Mouse (Mus musculus): Measurements from ENCODE around the gene Slc25a24. TPM values are rescaled to one million over a fixed set of nuclear protein-coding genes. Genes with fewer than 3 reads are reported as not detected.

Gene Slc25a24
- polyA plus RNA-seq, 1 experiment from 2014 or later: 30.0 TPM

- H3K9me3 ChIP-seq (replicated peaks): peaks cover 4% of the 10 kb centered on the region; the same call in 1 of the 2 replicates
- no peaks in the 10 kb centered on the region for H3K27me3 ChIP-seq (ENCODE audit: low read depth, poor library complexity, severe bottlenecking)
- no peak overlapping the region for H3K27ac ChIP-seq (replicated peaks)
- no peaks in the 10 kb centered on the region for H3K4me1 ChIP-seq
- peaks cover 29% of the 10 kb centered on the region for H3K36me3 ChIP-seq
- 94% methylated on average over 15 of the region's 15 CpGs for WGBS
- no peak for DNase-seq (ENCODE audit: low spot score)
- H3K4me3 ChIP-seq: no peak overlapping the region
Observed at GRCm38 (mm10) chr3:109134036-109134435, 11.1 kb downstream of the Slc25a24 start.

DNA sequence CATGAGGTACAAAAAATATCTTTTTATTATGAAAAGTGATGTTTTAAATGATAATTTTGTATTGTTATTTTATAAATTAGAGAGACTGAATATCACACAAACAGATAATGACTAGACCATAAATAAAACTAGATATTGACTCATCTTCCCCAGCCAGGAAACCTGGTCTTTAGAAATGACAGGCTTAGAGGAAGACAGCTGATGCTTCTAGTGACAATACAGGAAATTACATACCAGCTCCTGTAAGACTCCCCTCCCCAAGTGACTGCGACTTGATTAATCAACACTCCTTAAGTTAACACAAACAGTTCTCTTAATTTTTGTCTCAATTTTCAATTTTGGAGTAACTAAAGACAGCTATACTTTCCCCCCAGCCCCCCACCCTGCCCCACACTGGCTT, 12.4 kb downstream of the Slc25a24 start:
- H3K9me3 ChIP-seq (replicated peaks): peaks cover 4% of the 10 kb centered on the region; the same call in 1 of the 2 replicates
- no peak overlapping the region for H3K27ac ChIP-seq (replicated peaks)
- 78% methylated on average over 1 of the region's 1 CpGs for WGBS
- no peaks in the 10 kb centered on the region for H3K27me3 ChIP-seq (ENCODE audit: low read depth, poor library complexity, severe bottlenecking)
- DNase-seq (ENCODE audit: low spot score): no peak
- H3K36me3 ChIP-seq: peaks cover 29% of the 10 kb centered on the region
- H3K4me3 ChIP-seq: no peak overlapping the region
- no peaks in the 10 kb centered on the region for H3K4me1 ChIP-seq

DNA sequence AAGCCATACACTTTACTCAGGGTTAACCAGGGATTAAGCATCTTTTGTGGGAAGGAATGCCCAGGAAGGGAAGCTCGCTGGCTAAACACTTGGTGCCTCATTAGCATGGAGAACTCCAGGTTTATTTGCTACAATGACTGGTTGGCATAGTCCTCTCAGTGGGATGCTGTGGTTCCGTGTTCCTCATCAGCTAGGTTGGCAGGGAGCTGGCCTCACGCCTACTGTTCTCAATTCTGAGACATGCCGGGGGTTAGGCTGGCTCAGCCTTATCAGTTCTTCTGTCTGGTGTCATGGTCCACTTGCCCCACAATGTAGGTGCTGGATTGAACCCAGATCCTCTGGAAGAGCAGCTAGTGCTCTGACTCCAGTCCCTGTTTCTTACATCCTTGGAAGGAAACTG, 29.6 kb downstream of the Slc25a24 start:
- no peaks in the 10 kb centered on the region for H3K27me3 ChIP-seq (ENCODE audit: low read depth, poor library complexity, severe bottlenecking)
- H3K4me3 ChIP-seq: no peak overlapping the region
- H3K27ac ChIP-seq (replicated peaks): no peak overlapping the region
- no peaks in the 10 kb centered on the region for H3K9me3 ChIP-seq (replicated peaks)
- peaks cover 9% of the 10 kb centered on the region for H3K36me3 ChIP-seq
- 82% methylated on average over 4 of the region's 4 CpGs for WGBS
- DNase-seq (ENCODE audit: low spot score): no peak
- no peaks in the 10 kb centered on the region for H3K4me1 ChIP-seq

DNA sequence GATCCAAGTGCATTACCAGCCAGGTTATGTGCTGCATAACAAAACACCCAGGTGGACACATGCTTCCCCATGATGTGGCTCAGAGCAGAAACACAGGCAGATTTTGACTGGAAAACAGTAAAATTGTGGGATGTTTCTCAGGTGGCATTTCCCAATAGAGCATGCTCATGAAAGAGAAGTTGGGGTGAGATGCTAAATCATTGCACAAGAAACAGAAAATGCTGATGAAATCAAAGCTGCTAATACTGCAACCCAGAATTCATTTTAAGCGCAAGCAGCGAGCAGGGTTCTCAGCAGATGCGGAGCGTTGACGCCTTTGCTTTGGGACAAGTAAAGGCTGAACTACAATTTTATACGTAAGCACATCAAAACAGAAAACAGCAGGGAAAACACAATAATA, 30.5 kb downstream of the Slc25a24 start:
- Histone ChIP-seq H3K36me3 (peaks cover 9% of the 10 kb centered on the region), H3K27ac (replicated peaks) (no peak overlapping the region), H3K4me3 (no peak overlapping the region), H3K27me3 (ENCODE audit: low read depth, poor library complexity, severe bottlenecking) (no peaks in the 10 kb centered on the region), H3K4me1 (no peaks in the 10 kb centered on the region), H3K9me3 (replicated peaks) (no peaks in the 10 kb centered on the region)
- no peak for DNase-seq (ENCODE audit: low spot score)
- 97% methylated on average over 6 of the region's 6 CpGs for WGBS

GRCm38 (mm10) chr3:109155926-109156669, 33.1 kb downstream of the Slc25a24 start:
- Histone ChIP-seq H3K4me1 (no peaks in the 10 kb centered on the region), H3K27me3 (ENCODE audit: low read depth, poor library complexity, severe bottlenecking) (no peaks in the 10 kb centered on the region), H3K9me3 (replicated peaks) (no peaks in the 10 kb centered on the region), H3K36me3 (peaks cover 28% of the 10 kb centered on the region), H3K27ac (replicated peaks) (no peak overlapping the region), H3K4me3 (no peak overlapping the region)
- 89% methylated on average over 4 of the region's 4 CpGs for WGBS
- no peak for DNase-seq (ENCODE audit: low spot score)

DNA sequence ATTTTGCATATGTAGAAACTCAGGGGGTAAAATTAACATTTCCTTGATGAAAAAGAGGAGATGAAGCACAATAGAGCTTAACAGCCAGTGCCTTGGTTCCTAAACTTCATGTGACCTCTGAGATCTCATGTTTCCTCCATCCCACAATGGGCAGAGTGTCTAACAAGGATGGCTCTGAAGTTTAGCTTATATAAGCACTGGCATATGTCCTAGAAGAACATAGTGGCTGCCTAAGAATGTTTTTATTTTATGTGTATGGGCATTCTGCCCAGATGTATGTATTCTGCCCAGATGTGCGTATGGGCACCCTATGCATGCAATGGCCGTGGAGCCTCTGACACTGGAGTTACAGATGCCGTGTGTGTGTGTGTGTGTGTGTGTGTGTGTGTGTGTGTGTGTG, 34.5 kb downstream of the Slc25a24 start:
- H3K27me3 ChIP-seq (ENCODE audit: low read depth, poor library complexity, severe bottlenecking): no peaks in the 10 kb centered on the region
- H3K27ac ChIP-seq (replicated peaks): no peak overlapping the region
- H3K36me3 ChIP-seq: peaks cover 31% of the 10 kb centered on the region
- H3K4me1 ChIP-seq: no peaks in the 10 kb centered on the region
- 94% methylated on average over 3 of the region's 3 CpGs for WGBS
- DNase-seq (ENCODE audit: low spot score): no peak
- H3K9me3 ChIP-seq (replicated peaks): no peaks in the 10 kb centered on the region
- H3K4me3 ChIP-seq: no peak overlapping the region

DNA sequence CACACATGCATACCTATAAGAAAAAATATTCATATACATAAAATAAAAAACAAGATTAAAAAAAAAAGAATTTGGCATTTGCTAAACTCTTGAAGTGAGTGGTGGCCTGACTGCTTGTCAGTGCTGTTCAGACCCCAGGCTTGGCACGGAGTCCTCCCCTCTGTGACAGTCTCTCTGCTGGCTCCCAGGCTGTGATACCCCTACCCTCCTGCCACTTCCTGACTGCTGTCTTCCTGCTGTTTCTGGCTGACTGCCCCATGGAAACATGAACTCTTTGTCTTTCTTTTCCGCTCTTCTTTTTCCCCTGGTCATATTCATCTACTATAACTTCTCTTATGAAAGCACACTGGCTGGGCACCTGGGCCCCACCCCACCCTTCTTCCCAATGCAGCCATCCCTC, 41.1 kb downstream of the Slc25a24 start:
- Histone ChIP-seq H3K27me3 (ENCODE audit: low read depth, poor library complexity, severe bottlenecking) (no peaks in the 10 kb centered on the region), H3K27ac (replicated peaks) (no peak overlapping the region), H3K4me1 (no peaks in the 10 kb centered on the region), H3K4me3 (no peak overlapping the region), H3K36me3 (peaks cover 50% of the 10 kb centered on the region), H3K9me3 (replicated peaks) (no peaks in the 10 kb centered on the region)
- DNase-seq (ENCODE audit: low spot score): no peak
- WGBS: 90% methylated on average over 2 of the region's 2 CpGs

GRCm38 (mm10) chr3:109164644-109165043, 41.7 kb downstream of the Slc25a24 start:
- H3K27me3 ChIP-seq (ENCODE audit: low read depth, poor library complexity, severe bottlenecking): no peaks in the 10 kb centered on the region
- H3K27ac ChIP-seq (replicated peaks): no peak overlapping the region
- no peaks in the 10 kb centered on the region for H3K4me1 ChIP-seq
- no peaks in the 10 kb centered on the region for H3K9me3 ChIP-seq (replicated peaks)
- no peak for DNase-seq (ENCODE audit: low spot score)
- WGBS: 85% methylated on average over 1 of the region's 1 CpGs
- peaks cover 44% of the 10 kb centered on the region for H3K36me3 ChIP-seq
- no peak overlapping the region for H3K4me3 ChIP-seq

DNA sequence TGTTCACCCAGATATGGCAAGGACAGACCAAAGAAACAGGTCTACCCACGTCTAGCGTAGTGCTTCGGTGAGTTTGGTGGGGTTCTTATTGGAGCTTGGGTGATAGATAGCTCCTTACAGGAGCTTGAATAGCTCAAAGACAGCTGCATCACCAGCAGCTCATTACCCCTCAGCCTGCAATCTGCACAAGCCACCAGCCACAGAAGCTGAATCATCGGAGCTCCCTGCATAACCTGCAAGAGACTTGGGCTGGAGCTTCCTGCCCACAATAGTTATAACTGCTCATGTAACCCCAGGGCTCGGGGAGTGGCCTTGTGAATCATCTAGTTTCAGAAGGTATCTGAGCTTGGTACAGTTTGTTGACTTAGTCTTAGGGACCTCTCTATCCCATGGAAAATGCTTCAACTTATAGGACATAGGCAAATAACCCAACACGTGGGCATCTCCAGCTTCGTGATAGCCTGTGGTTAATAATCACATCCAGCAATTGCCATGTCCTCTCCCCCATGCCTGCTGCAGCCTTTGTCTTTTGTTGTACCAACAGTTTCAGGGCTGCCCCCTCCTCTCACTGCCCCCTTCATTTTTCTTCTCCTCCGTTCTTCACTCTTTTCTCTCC, 42.4 kb downstream of the Slc25a24 start:
- 95% methylated on average over 8 of the region's 8 CpGs for WGBS
- Histone ChIP-seq H3K4me1 (no peaks in the 10 kb centered on the region), H3K4me3 (no peak overlapping the region), H3K27ac (replicated peaks) (no peak overlapping the region), H3K27me3 (ENCODE audit: low read depth, poor library complexity, severe bottlenecking) (no peaks in the 10 kb centered on the region), H3K36me3 (peaks cover 38% of the 10 kb centered on the region), H3K9me3 (replicated peaks) (no peaks in the 10 kb centered on the region)
- DNase-seq (ENCODE audit: low spot score): no peak

- no peak for DNase-seq (ENCODE audit: low spot score)
- Histone ChIP-seq H3K36me3 (peaks cover 26% of the 10 kb centered on the region), H3K9me3 (replicated peaks) (no peaks in the 10 kb centered on the region), H3K4me3 (no peak overlapping the region), H3K4me1 (peaks cover 6% of the 10 kb centered on the region), H3K27ac (replicated peaks) (no peak overlapping the region), H3K27me3 (ENCODE audit: low read depth, poor library complexity, severe bottlenecking) (no peaks in the 10 kb centered on the region)
- WGBS: 83% methylated on average over 2 of the region's 2 CpGs
Observed at GRCm38 (mm10) chr3:109169121-109169520, 46.2 kb downstream of the Slc25a24 start.

GRCm38 (mm10) chr3:109171070-109171778, 48.3 kb downstream of the Slc25a24 start:
- H3K4me1 ChIP-seq: peaks cover 6% of the 10 kb centered on the region
- no peak overlapping the region for H3K27ac ChIP-seq (replicated peaks)
- WGBS: 34% methylated on average over 15 of the region's 15 CpGs
- H3K36me3 ChIP-seq: peaks cover 7% of the 10 kb centered on the region
- no peaks in the 10 kb centered on the region for H3K9me3 ChIP-seq (replicated peaks)
- DNase-seq (ENCODE audit: low spot score): peak; percentile 51
- no peaks in the 10 kb centered on the region for H3K27me3 ChIP-seq (ENCODE audit: low read depth, poor library complexity, severe bottlenecking)
- no peak overlapping the region for H3K4me3 ChIP-seq

- Histone ChIP-seq H3K4me1 (peaks cover 6% of the 10 kb centered on the region), H3K27ac (replicated peaks) (no peak overlapping the region), H3K27me3 (ENCODE audit: low read depth, poor library complexity, severe bottlenecking) (no peaks in the 10 kb centered on the region), H3K9me3 (replicated peaks) (no peaks in the 10 kb centered on the region), H3K4me3 (no peak overlapping the region), H3K36me3 (no peaks in the 10 kb centered on the region)
- DNase-seq (ENCODE audit: low spot score): no peak
- WGBS: 81% methylated on average over 5 of the region's 5 CpGs
Observed at GRCm38 (mm10) chr3:109174394-109174793, 51.4 kb downstream of the Slc25a24 start.

DNA sequence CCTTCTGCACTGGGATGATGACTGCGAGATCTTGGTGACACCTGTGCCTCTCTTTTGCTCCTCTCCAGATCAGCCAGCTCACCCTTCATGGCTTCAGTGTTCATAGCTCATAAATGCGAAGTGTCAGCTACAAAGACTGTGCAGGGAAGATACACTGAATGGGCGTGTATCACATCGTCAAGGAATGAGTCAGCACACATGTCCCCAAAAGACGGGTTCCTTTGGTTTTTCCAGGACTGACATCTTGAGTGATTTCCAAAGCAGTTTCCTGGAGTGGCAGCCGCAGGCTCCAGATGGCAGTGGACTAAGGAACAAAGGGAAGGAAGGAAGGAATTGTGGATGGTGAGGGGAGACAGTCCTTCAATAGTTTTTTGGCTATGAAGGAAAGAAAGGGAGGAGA, 55.8 kb downstream of the Slc25a24 start:
- 0 out of 2 replicates have a peak overlapping the region, but pooled peaks have one; percentile 23 for H3K27ac ChIP-seq (replicated peaks)
- H3K4me3 ChIP-seq: no peak overlapping the region
- no peaks in the 10 kb centered on the region for H3K36me3 ChIP-seq
- no peaks in the 10 kb centered on the region for H3K9me3 ChIP-seq (replicated peaks)
- WGBS: 70% methylated on average over 6 of the region's 6 CpGs
- no peaks in the 10 kb centered on the region for H3K4me1 ChIP-seq
- H3K27me3 ChIP-seq (ENCODE audit: low read depth, poor library complexity, severe bottlenecking): no peaks in the 10 kb centered on the region
- no peak for DNase-seq (ENCODE audit: low spot score)

Measured in midbrain, embryonic 10.5 days (tissue).